Mouse (Mus musculus) forebrain, embryonic 15.5 days (tissue): Measurements from ENCODE around the gene Erh. TPM values are rescaled to one million over a fixed set of nuclear protein-coding genes. Genes with fewer than 3 reads are reported as not detected.

ENCODE experiments used
- ATAC-seq: fragments of 200-750 bp; cut with Nextera tagmentation; replicated peaks from 2 replicates; pipeline ENCODE4 v1.8.0; 2017; ENCODE audit warnings: mild to moderate bottlenecking, moderate TSS enrichment, moderate library complexity
- H3K27ac ChIP-seq: fragments of 300-500 bp; sonication (generic); replicated peaks from 2 replicates; pipeline ENCODE4 v1.5.1; 2015; ENCODE audit warnings: mild to moderate bottlenecking, inconsistent platforms
- H3K27me3 ChIP-seq: fragments of 300-500 bp; sonication (generic); 2 replicates; pipeline ENCODE4 v1.6.1; 2015; ENCODE audit warnings: inconsistent platforms
- H3K36me3 ChIP-seq: fragments of 300-500 bp; sonication (generic); 2 replicates; pipeline ENCODE4 v1.6.1; 2015; ENCODE audit warnings: mild to moderate bottlenecking, inconsistent platforms
- H3K4me1 ChIP-seq: fragments of 300-500 bp; sonication (generic); 2 replicates; pipeline ENCODE4 v1.6.1; 2015; ENCODE audit warnings: inconsistent platforms
- H3K4me2 ChIP-seq: fragments of 300-500 bp; sonication (generic); replicated peaks from 2 replicates; pipeline ENCODE4 v1.6.1; 2015; ENCODE audit warnings: mild to moderate bottlenecking, inconsistent platforms
- H3K4me3 ChIP-seq: fragments of 300-500 bp; sonication (generic); 2 replicates; pipeline ENCODE4 v1.5.1; 2015; ENCODE audit warnings: mild to moderate bottlenecking, inconsistent platforms
- H3K9ac ChIP-seq: fragments of 300-500 bp; sonication (generic); replicated peaks from 2 replicates; pipeline ENCODE4 v1.6.1; 2015; ENCODE audit warnings: mild to moderate bottlenecking, inconsistent platforms
- H3K9me3 ChIP-seq: fragments of 300-500 bp; sonication (generic); 2 replicates; pipeline ENCODE4 v1.6.1; 2016; ENCODE audit warnings: inconsistent platforms
- WGBS: fragments of 180-500 bp; shearing (Covaris S2); methylation state at CpG from one replicate; pipeline ENCODE4 v1.1.7; 2015; ENCODE audit warnings: mixed read lengths; 5-methylcytosine and 5-hydroxymethylcytosine counted together
- polyA plus RNA-seq: library from polyadenylated mRNA; unstranded; fragments of >200 nt; fragmentation: Nextera tagmentation; extraction: Ambion mirVana; gene quantifications from 2 replicates; pipeline ENCODE4 v1.2.1, GENCODE M21; 2015

Erh gene
- polyA plus RNA-seq: 315 and 344 TPM in 2 replicates

DNA sequence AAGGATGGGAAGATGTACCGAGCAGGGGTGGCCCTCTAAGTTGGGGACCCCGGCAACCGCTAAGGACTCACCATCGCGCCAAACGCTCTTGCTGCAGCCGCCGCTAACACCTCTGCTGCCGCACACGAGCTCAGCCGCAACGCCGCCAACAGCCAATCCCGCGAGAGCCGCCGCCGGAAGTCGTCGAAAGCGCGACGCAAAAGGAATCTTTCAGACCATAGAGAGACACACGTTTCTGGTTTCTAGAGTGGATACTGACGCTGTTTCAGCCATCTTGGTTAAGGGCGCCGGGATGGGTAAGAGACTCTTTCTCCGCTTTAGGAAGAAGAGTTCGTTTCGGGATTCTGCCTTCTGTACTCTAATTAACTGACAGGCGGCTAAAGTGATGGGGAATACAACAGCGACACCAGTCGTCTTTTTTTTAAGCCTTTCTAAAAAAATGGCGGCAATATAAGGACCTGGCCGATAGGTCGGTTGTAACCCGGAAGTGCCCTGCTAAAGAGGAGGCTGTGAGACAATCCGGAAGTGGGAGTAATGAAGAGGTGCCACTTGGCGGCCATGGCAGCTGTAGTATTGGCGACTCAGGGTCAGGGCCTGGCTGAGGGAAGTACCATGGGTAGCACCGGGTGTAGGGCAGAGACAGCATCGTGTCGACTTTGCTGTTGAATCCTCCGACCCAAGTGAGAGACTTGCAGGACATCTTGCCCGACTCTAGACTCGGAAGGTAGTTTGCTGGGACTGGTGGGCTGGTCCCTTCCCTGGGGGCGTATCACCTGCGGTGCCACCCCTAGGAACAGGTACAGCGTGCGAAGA lies at the start of gene Erh, which contains the start of gene Slc39a9:
TSS of gene Erh (minus strand) at position 649 of the 813 bp plus-strand sequence.
TSS of gene Slc39a9 (plus strand) at position 191 of the 813 bp plus-strand sequence.
- H3K27ac ChIP-seq: peak within 1 kb of the TSS; percentile 94
- H3K4me2 ChIP-seq: peak within 1 kb of the TSS; percentile 87
- under 1% methylated on average over 50 of the region's 50 CpGs for WGBS
- H3K27me3 ChIP-seq: no peaks in the 10 kb centered on the region
- peaks cover 30% of the 10 kb centered on the region for H3K36me3 ChIP-seq
- H3K4me3 ChIP-seq: peak within 1 kb of the TSS; percentile 63
- H3K9ac ChIP-seq: peak within 1 kb of the TSS; percentile 83
- ATAC-seq: peak; percentile 98
- H3K9me3 ChIP-seq: no peaks in the 10 kb centered on the region
- peaks cover 64% of the 10 kb centered on the region for H3K4me1 ChIP-seq

GRCm38 (mm10) chr12:80693700-80694099 lies 49.6 kb upstream of the Erh start:
- WGBS: 75% methylated on average over 2 of the region's 2 CpGs
- Histone ChIP-seq H3K9ac (no peak overlapping the region), H3K4me2 (no peak overlapping the region), H3K27me3 (peaks cover 42% of the 10 kb centered on the region), H3K36me3 (no peaks in the 10 kb centered on the region), H3K4me3 (no peak overlapping the region), H3K9me3 (no peaks in the 10 kb centered on the region), H3K4me1 (peaks cover 17% of the 10 kb centered on the region), H3K27ac (no peak overlapping the region)
- no peak for ATAC-seq

DNA sequence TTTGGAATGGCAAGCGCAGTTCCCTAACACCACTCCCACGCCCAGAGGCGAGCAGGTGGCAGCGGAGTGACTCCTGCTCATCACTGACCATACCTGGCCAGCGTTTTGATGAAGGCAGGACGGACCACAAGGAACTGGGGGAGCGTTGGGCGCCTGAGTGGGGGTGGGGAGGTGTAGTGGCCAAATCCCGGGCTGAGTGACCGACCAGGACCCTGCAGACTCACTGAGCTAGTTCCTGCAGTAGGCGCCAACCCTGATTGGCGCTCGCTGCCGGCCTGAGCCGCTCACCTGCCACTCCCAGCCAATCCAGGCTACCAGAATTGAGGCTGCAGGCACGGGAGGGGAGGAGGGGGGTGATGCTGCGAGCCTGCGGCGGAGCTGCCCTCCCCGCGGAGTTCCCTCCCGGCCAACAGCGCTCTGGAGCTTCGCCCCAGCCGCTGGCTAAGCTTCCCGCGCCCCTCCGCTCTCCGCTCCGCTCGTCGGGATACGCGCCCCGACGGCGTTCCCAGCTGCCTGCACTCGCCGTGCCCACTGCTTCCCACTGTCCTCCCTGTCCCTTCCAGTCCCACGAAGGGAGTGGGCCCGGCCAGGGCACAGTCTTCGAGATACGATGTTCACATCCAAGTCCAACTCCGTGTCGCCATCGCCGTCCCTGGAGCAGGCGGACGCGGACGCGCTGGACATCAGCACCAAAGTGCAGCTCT lies 48.3 kb upstream of the Erh start, which contains the start of gene Plekhd1:
TSS of gene Plekhd1 (plus strand) at position 323 of the 704 bp plus-strand sequence.
- H3K27me3 ChIP-seq: peaks cover 42% of the 10 kb centered on the region

DNA sequence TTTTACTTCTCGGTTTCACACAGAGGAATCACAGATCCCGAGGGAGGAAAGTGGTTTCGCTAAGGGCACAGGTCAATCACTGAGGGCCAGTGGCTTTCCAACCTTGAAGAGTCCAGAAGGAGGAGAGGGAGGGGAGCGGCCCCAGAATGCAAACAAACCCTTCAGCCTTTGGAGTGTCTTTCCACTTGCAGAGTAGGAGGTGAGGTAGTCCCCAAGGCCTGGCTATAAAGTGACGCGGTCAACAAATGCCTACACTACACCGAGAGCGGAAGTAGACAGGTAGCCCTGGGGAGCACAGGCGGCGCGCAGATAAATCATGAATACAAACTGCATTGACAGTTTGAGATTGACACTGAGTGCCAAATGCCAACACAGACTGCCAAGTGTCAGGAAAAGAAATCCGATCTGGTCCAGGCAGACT lies 47.5 kb upstream of the Erh start:
- peaks cover 42% of the 10 kb centered on the region for H3K27me3 ChIP-seq
- no peak overlapping the region for H3K27ac ChIP-seq
- WGBS: 11% methylated on average over 12 of the region's 12 CpGs
- H3K4me2 ChIP-seq: peak overlapping the region; percentile 52; the same call in 1 of the 2 replicates
- no peaks in the 10 kb centered on the region for H3K36me3 ChIP-seq
- peak overlapping the region; percentile 36; the same call in 1 of the 2 replicates for H3K4me3 ChIP-seq
- no peak for ATAC-seq
- no peak overlapping the region for H3K9ac ChIP-seq
- H3K9me3 ChIP-seq: no peaks in the 10 kb centered on the region
- peaks cover 25% of the 10 kb centered on the region for H3K4me1 ChIP-seq

More for the DNA sequence above, 48.3 kb upstream of the Erh start, which contains the start of gene Plekhd1:
- H3K9ac ChIP-seq: peak within 1 kb of the TSS; percentile 14; the same call in 1 of the 2 replicates
- H3K9me3 ChIP-seq: no peaks in the 10 kb centered on the region
- WGBS: 1% methylated on average over 48 of the region's 52 CpGs
- peak within 1 kb of the TSS; percentile 52 for H3K4me2 ChIP-seq
- H3K36me3 ChIP-seq: no peaks in the 10 kb centered on the region
- H3K4me1 ChIP-seq: peaks cover 22% of the 10 kb centered on the region
- peak within 1 kb of the TSS; percentile 36 for H3K4me3 ChIP-seq
- no peak within 1 kb of the TSS for H3K27ac ChIP-seq
- peak; percentile 62; the same call in 1 of the 2 replicates for ATAC-seq

DNA sequence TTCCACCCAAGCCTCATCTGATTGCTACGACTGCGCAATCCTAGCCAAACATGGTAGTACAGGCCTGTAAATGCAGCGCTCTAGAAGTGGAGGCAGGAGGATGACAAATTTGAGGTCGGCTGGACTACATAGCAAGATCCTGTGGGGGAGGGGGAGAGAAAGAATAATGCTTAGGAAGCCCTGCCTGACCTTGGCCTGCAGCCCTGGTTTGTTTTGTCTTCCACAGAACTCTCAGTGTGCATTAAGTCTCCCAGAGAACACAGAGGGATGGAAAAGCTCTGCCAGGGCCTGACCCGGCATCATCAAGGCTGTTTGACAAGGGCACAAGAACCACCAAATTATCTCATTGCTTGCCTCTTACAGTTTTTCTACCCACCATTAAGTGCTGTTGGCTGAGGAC lies 45.6 kb upstream of the Erh start:
- Histone ChIP-seq H3K4me3 (no peak overlapping the region), H3K27ac (no peak overlapping the region), H3K4me2 (no peak overlapping the region), H3K4me1 (peaks cover 25% of the 10 kb centered on the region), H3K9ac (no peak overlapping the region), H3K36me3 (no peaks in the 10 kb centered on the region), H3K9me3 (no peaks in the 10 kb centered on the region), H3K27me3 (peaks cover 38% of the 10 kb centered on the region)
- no peak for ATAC-seq
- WGBS: 65% methylated on average over 5 of the region's 5 CpGs

DNA sequence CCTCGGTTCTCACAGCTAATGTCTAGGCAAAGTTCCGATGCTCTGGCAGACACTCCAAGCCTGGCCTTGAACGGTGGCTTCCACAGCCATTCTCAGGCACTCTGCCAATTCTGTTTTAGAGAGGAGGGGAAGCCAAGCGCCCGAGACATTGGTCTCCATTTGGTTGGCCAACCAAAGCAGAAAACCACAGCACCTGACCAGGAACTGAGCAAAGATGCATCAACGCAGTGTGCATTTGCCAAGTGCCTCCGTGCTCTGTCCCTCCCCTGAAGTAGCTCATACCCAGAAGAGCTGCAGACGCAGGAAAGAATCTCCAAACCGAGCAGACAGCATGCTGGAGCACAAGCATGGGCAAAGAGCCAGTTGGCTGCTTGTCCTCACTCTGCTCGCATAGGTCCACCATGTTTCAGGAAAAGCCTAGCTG lies 43.7 kb upstream of the Erh start:
- Histone ChIP-seq H3K4me2 (no peak overlapping the region), H3K9me3 (no peaks in the 10 kb centered on the region), H3K36me3 (no peaks in the 10 kb centered on the region), H3K4me3 (no peak overlapping the region), H3K4me1 (peaks cover 22% of the 10 kb centered on the region), H3K27me3 (peaks cover 23% of the 10 kb centered on the region), H3K9ac (no peak overlapping the region), H3K27ac (0 out of 2 replicates have a peak overlapping the region, but pooled peaks have one; percentile 19)
- peak; percentile 67 for ATAC-seq
- whole genome bisulfite sequencing: 49% methylated on average over 10 of the region's 10 CpGs

DNA sequence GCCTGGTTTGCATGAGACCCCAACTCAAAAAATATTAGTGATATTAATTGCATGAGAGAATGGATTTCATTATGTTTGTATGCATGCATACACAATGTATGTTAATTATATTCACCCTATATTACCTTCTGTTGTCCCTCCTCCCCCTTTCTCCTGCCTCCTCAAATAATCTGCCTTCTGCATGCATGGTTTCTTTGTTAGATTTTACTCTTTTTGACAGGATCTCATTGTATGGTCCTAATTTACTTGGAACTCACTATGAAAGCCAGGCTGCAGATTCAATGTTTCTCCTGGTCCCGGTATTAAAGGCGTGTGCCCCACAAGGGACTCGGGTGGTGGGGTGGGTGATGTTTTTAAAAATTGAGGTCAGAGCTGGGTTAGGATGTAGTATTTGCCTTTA lies 40.2 kb upstream of the Erh start:
- Histone ChIP-seq H3K27ac (no peak overlapping the region), H3K36me3 (no peaks in the 10 kb centered on the region; the same call in 1 of the 2 replicates), H3K4me1 (peaks cover 8% of the 10 kb centered on the region; the same call in 1 of the 2 replicates), H3K4me3 (no peak overlapping the region), H3K4me2 (no peak overlapping the region), H3K27me3 (no peaks in the 10 kb centered on the region), H3K9ac (no peak overlapping the region), H3K9me3 (no peaks in the 10 kb centered on the region)
- 64% methylated on average over 3 of the region's 3 CpGs for WGBS
- no peak for ATAC-seq

DNA sequence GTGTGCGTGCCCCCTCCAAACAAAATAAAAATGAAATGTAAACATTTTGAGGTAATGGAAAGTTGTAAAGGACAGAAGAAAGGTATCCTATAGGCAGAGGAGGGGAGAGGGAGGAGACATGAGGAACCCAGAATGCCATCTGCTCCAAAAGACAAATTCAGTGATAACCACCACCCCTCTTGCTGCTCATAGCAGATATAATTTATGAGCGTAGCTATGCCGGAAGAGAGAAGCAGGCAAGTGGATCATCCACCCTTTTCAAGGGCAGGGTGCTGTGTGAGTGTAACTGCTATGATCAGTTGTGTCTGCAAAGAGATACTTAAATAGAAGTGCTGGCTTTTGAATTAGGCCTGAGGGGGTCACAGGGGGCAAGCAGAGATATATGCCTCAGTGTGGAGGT lies 39.4 kb upstream of the Erh start:
- Histone ChIP-seq H3K4me2 (no peak overlapping the region), H3K9ac (no peak overlapping the region), H3K27ac (no peak overlapping the region), H3K9me3 (no peaks in the 10 kb centered on the region), H3K27me3 (no peaks in the 10 kb centered on the region), H3K36me3 (no peaks in the 10 kb centered on the region; the same call in 1 of the 2 replicates), H3K4me1 (peaks cover 8% of the 10 kb centered on the region; the same call in 1 of the 2 replicates), H3K4me3 (no peak overlapping the region)
- WGBS: 96% methylated on average over 3 of the region's 3 CpGs
- no peak for ATAC-seq

GRCm38 (mm10) chr12:80681340-80681739 lies 37.2 kb upstream of the Erh start:
- WGBS: 88% methylated on average over 1 of the region's 1 CpGs
- no peak overlapping the region for H3K4me2 ChIP-seq
- ATAC-seq: no peak
- no peak overlapping the region for H3K4me3 ChIP-seq
- no peak overlapping the region for H3K9ac ChIP-seq
- H3K27ac ChIP-seq: no peak overlapping the region
- peaks cover 10% of the 10 kb centered on the region for H3K36me3 ChIP-seq
- H3K27me3 ChIP-seq: no peaks in the 10 kb centered on the region
- no peaks in the 10 kb centered on the region for H3K4me1 ChIP-seq
- H3K9me3 ChIP-seq: no peaks in the 10 kb centered on the region

DNA sequence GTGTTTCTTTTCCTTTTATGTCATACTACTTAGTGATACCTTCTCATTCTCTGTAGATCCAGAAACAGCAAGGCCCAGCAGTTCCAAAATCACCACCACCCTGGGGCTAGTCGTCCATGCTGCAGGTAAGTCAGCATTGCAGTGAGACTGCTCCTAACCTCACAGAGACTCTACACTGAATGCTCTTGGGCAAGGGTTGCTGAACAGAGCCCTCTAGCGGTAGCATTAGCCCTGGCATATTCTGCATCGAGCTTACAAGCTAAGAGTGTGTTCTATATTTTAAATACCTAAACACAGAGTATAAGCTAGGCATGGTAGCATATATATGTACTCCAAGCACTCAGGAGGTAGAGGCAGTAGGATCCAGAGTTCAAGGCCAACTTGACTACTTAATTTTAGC lies 29.0 kb upstream of the Erh start:
- no peak for ATAC-seq
- H3K9ac ChIP-seq: no peak overlapping the region
- H3K4me2 ChIP-seq: no peak overlapping the region

GRCm38 (mm10) chr12:80668391-80668790 lies 24.2 kb upstream of the Erh start:
- no peak for ATAC-seq
- WGBS: 77% methylated on average over 2 of the region's 2 CpGs

More for the DNA sequence above, 29.0 kb upstream of the Erh start:
- no peaks in the 10 kb centered on the region for H3K9me3 ChIP-seq
- no peaks in the 10 kb centered on the region for H3K27me3 ChIP-seq
- peaks cover 30% of the 10 kb centered on the region for H3K36me3 ChIP-seq
- no peak overlapping the region for H3K4me3 ChIP-seq
- WGBS: 15% methylated on average over 3 of the region's 3 CpGs
- no peaks in the 10 kb centered on the region for H3K4me1 ChIP-seq
- no peak overlapping the region for H3K27ac ChIP-seq

DNA sequence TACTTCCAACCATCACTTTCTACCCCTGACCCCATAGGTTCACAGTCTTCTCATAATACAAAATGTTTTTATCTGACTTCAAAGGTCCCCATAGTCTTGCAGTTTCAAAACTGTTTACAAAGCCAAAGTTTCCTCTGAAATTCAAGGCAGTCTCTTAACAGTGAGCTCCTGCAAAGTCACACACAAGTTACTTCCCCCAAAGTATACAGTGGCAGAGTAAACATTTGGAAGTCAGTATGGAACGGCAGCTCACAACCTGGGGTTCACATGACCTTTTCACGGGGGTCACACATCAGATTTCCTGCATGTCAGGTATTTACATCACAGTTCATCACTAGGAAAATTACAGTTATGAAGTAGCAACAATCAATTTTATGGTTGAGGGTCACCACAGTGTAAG lies 19.8 kb upstream of the Erh start:
- H3K9ac ChIP-seq: no peak overlapping the region
- no peak overlapping the region for H3K4me2 ChIP-seq
- H3K27ac ChIP-seq: no peak overlapping the region
- H3K4me1 ChIP-seq: peaks cover 6% of the 10 kb centered on the region
- WGBS: 92% methylated on average over 2 of the region's 2 CpGs
- H3K27me3 ChIP-seq: no peaks in the 10 kb centered on the region
- H3K36me3 ChIP-seq: peaks cover 20% of the 10 kb centered on the region; the same call in 1 of the 2 replicates
- ATAC-seq: no peak
- no peak overlapping the region for H3K4me3 ChIP-seq
- no peaks in the 10 kb centered on the region for H3K9me3 ChIP-seq

More at GRCm38 (mm10) chr12:80668391-80668790, 24.2 kb upstream of the Erh start:
- Histone ChIP-seq H3K4me1 (no peaks in the 10 kb centered on the region), H3K27ac (no peak overlapping the region), H3K4me3 (no peak overlapping the region), H3K4me2 (no peak overlapping the region), H3K27me3 (no peaks in the 10 kb centered on the region), H3K36me3 (peaks cover 17% of the 10 kb centered on the region), H3K9ac (no peak overlapping the region), H3K9me3 (no peaks in the 10 kb centered on the region)
